Mouse (Mus musculus) cortical plate, adult 2 months (tissue): ENCODE measurements around the gene Pnn. TPM values are rescaled to one million over a fixed set of nuclear protein-coding genes. Genes with fewer than 3 reads are reported as not detected.

Experiments used
- H3K27ac ChIP-seq: fragments of 200-500 bp; 2 replicates; pipeline ENCODE4 v1.5.1; 2012; ENCODE audit warnings: low read length, control low read depth, inconsistent platforms; ENCODE audit not compliant: insufficient read depth
- H3K4me1 ChIP-seq: fragments of 200-500 bp; 2 replicates; pipeline ENCODE4 v1.6.1; 2011; ENCODE audit warnings: low read length; ENCODE audit not compliant: control insufficient read depth, insufficient read depth
- H3K4me3 ChIP-seq: fragments of 200-500 bp; 2 replicates; pipeline ENCODE4 v1.5.1; 2011; ENCODE audit warnings: mild to moderate bottlenecking, low read length, control low read depth; ENCODE audit not compliant: insufficient read depth
- CTCF ChIP-seq: fragments of 200-500 bp; IDR thresholded peaks from 2 replicates; pipeline ENCODE4 v1.5.1; 2011; ENCODE audit warnings: mild to moderate bottlenecking, control low read depth, low read length; ENCODE audit not compliant: insufficient read depth; ENCODE audit errors: extremely low read depth
- POLR2A ChIP-seq: fragments of 200-500 bp; IDR thresholded peaks from 2 replicates; pipeline ENCODE4 v1.6.1; 2011; ENCODE audit warnings: mild to moderate bottlenecking, low read length, control low read depth; ENCODE audit not compliant: insufficient read depth; ENCODE audit errors: extremely low read depth
- polyA plus RNA-seq: library from polyadenylated mRNA; depleted of rRNA; stranded (reverse); fragments of >200 nt; gene quantifications from 2 replicates; pipeline ENCODE4 v1.2.3, GENCODE M21; 2012; rRNA removed

Gene Pnn
- polyA plus RNA-seq: 67.1 and 75.0 TPM in 2 replicates

- H3K4me1 ChIP-seq: peaks cover 3% of the 10 kb centered on the region; the same call in 1 of the 2 replicates
- H3K27ac ChIP-seq: peak within 1 kb of the TSS; percentile 87
- H3K4me3 ChIP-seq: peak within 1 kb of the TSS; percentile 45
- TF ChIP-seq POLR2A (peak; percentile 94), CTCF (no peak)
These were observed at the start of gene Pnn for GRCm38 (mm10) chr12:59066448-59067077. Gene Pnn (plus strand): TSS chr12:59066884.

- Histone ChIP-seq H3K4me1 (no peaks in the 10 kb centered on the region), H3K27ac (no peak overlapping the region), H3K4me3 (no peak overlapping the region)
- TF ChIP-seq CTCF (no peak), POLR2A (no peak)
These were observed 48.7 kb upstream of the Pnn start for GRCm38 (mm10) chr12:59017970-59018369.

- Histone ChIP-seq H3K4me3 (no peak overlapping the region), H3K4me1 (no peaks in the 10 kb centered on the region), H3K27ac (no peak overlapping the region)
- TF ChIP-seq POLR2A: no peak
- no peak for TF ChIP-seq CTCF
These were observed 46.8 kb upstream of the Pnn start for GRCm38 (mm10) chr12:59019891-59020290.

DNA sequence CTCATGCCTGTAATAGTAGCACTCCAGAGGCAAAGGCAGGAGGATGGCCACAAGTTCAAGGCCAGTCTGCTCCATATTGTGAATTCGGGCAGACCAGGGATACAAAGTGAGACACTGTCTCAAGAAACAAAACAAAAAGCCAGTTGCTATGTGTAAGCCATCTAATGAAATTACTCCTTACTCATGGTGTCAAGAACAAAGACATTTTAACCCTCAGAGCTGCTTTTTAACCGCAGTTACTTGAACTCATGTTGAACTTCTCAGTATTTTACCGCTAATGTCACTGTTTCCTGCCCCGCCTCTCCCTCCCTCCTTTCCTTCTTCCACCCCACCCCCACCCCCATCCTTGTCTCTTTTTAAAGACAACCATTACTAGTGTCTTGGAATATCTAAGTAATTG lies 45.4 kb upstream of the Pnn start:
- no peak overlapping the region for H3K27ac ChIP-seq
- no peaks in the 10 kb centered on the region for H3K4me1 ChIP-seq
- no peak for TF ChIP-seq POLR2A
- TF ChIP-seq CTCF: no peak
- no peak overlapping the region for H3K4me3 ChIP-seq

DNA sequence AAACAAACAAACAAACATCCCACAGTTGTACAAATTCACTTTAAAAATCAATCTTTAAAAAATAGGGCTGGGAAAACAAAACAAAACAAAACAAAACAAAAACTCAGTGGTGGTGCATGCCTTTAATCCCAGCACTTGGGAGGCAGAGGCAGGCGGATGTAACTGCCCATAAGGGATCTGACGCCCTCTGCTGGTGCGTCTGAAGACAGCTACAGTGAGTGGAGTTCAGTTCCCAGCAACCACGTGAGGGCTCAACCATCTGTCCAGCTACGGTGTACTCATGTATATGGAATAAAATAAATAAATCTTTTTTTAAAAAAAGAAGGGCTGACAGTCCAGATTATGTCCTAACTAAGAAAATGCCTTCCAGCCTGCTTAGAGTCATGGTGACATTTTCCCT lies 34.6 kb upstream of the Pnn start:
- TF ChIP-seq CTCF (0 out of 2 replicates have a peak, but pooled peaks have one; percentile 4), POLR2A (no peak)
- no peak overlapping the region for H3K4me3 ChIP-seq

DNA sequence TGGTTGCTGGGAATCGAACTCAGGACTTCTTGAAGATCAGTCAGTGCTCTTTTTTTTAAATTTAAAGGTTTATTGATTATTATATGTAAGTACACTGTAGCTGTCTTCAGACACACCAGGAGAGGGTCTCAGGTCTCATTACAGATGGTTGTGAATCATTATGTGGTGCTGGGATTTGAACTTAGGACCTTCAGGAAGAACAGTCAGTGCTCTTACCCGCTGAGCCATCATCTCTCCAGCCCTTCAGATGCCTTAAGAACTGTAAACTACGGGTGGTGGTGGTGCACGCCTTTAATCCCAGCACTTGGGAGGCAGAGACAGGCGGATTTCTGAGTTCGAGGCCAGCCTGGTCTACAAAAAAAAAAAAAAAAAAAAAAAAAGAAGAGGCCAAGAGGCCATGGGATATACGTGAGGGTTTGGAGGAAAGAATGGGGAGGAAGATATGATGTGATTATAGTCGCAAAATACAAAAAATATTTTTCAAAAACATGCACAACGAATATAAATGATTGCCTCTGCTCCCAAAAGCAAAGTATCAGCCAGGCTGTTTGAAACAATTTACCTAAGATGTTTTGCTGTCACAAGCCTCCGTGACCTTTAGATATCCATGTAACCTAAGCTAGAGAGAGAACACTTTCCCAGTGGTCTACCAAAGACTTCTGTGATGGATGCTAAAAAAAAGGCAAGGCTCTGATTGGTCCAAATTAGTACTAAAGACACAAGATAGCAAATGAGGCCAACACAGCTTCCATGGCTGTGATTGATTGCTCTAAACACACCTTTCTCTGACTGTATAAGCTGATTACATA lies 27.3 kb upstream of the Pnn start:
- no peak for TF ChIP-seq POLR2A
- TF ChIP-seq CTCF: no peak

More for the DNA sequence above, 34.6 kb upstream of the Pnn start:
- Histone ChIP-seq H3K4me1 (no peaks in the 10 kb centered on the region), H3K27ac (no peak overlapping the region)

DNA sequence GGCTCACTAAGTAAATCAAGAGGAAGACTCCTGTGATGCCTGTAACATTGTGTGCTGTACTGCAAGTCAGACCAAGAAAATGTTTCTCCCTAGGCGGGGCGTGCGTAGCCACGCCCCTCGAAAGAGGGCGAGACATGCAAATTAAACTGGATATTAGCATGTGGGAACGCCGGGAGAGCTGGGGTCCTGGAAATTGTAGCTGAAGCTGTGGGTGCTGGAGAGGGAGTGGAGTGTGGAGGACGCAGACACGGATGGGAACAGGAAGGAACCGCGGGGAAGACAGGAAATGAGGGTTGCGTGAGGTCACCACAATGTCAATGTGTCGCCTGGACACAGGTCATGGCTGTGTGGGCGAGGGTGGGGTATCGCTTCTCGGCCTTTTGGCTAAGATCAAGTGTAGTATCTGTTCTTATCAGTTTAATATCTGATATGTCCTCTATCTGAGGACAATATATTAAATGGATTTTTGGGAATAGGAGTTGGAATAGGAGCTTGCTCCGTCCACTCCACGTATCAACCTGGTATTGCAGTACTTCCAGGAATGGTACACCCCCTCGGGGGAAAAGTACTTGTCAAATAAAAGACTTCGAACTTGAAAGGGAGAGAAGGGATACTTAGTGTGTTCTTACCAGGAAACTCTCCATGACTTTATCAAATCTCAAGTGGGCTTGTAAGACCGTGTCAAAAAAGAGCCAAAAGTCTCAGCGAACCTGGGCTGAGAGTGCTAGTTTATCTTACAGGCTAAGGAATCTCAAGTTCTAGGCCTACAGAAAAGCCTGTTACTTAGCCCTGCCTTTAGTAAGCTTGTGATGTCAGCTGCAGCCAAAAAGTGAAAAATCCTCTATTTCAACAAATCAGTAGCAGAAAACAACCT lies 26.5 kb upstream of the Pnn start:
- H3K27ac ChIP-seq: no peak overlapping the region
- H3K4me3 ChIP-seq: no peak overlapping the region
- no peaks in the 10 kb centered on the region for H3K4me1 ChIP-seq
- TF ChIP-seq CTCF (no peak), POLR2A (0 out of 2 replicates have a peak, but pooled peaks have one; percentile 19)

More for the DNA sequence above, 27.3 kb upstream of the Pnn start:
- H3K4me1 ChIP-seq: no peaks in the 10 kb centered on the region
- no peak overlapping the region for H3K27ac ChIP-seq
- H3K4me3 ChIP-seq: no peak overlapping the region

DNA sequence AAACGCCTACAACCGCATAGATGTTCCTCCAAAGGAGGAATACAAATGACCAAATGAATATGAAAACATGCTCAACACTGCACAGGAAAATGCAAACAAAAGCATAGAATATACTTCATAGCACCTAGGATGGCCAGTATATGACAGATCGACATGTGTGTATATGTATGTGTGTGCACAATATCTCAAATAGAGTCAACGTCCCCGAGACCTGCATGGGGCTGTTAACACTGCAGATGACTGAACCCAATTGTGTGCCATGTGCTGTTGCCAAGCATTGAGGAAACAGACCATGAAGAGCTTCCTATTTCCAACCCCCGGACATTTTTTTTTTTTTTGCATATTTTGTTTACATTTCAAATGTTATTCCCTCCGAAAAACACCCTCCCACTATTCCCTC lies 25.8 kb upstream of the Pnn start:
- no peak overlapping the region for H3K4me3 ChIP-seq
- H3K4me1 ChIP-seq: no peaks in the 10 kb centered on the region
- no peak for TF ChIP-seq POLR2A
- no peak for TF ChIP-seq CTCF
- H3K27ac ChIP-seq: no peak overlapping the region

DNA sequence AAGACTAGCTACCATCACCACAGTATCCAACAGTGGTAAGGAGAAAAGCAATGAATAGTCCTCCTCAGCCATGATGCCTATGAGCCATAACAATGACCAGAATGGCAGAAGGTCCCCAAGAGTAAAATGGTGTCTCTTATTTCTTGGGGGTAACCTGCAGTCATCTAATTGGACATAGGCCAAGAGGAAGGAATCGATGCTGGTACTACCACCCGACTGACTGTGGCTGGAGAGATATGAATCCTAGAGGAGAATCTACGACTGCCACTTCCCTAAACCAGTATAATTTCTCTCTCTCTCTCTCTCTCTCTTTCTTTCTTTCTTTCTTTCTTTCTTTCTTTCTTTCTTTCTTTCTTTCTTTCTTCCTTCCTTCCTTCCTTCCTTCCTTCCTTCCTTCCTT lies 14.2 kb upstream of the Pnn start:
- H3K27ac ChIP-seq: no peak overlapping the region
- H3K4me1 ChIP-seq: no peaks in the 10 kb centered on the region; the same call in none of the 2 replicates
- H3K4me3 ChIP-seq: no peak overlapping the region
- no peak for TF ChIP-seq CTCF
- no peak for TF ChIP-seq POLR2A
